In the genomic region with DNA sequence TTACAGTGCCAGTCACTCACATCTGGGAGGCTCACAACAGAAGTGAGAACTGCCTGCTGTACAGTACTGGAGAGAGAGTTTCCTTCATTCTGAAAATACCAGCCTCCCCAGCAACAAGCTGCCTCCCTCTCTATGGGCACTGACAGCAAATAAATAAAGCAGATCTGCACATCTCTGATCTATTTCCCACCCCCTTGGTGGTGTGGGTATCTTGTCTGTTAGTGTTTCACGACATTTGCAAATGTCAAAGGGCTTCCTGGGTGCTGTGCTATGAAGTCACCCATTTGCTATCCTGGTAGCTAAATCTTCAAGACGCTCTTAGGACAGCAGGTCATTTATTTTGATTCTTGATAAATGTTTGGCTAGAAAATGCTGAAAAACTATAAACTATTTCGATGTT, we compare ENCODE assay signal across 23 mouse cellular contexts. TPM values are rescaled to one million over a fixed set of nuclear protein-coding genes. Genes with fewer than 3 reads are reported as not detected.
"Had no signal": no experiment of that assay in that cellular context is flagged by ENCODE, and none has a peak within 500 bp of the region (broad histone marks: within the 10 kb centered on the region; RNA-seq: fewer than 3 reads in every experiment).

No protein-coding gene starts in this region.

- H3K4me2 ChIP-seq: limb, embryonic 13.5 days; liver, embryonic 11.5 days; liver, embryonic 15.5 days; lung, embryonic 14.5 days; midbrain, embryonic 12.5 days; neural tube, embryonic 15.5 days had no signal

- ATAC-seq: intestine, embryonic 16.5 days had no signal

- DNase-seq: kidney, adult 2 months; kidney, postnatal 25 days; lung, embryonic 14.5 days; lung, postnatal 14 days; right cerebral cortex, adult 18-20 months; right cerebral cortex, postnatal 25 days; thymus, postnatal 25 days had no signal

- H3K4me1 ChIP-seq: megakaryocyte, embryonic 14.5 days; midbrain, embryonic 12.5 days had no signal

- H3K36me3 ChIP-seq: limb, embryonic 13.5 days; liver, embryonic 15.5 days; midbrain, embryonic 12.5 days; neural tube, embryonic 15.5 days had no signal

- H3K27ac ChIP-seq: limb, embryonic 13.5 days; liver, embryonic 15.5 days; macrophage; midbrain, embryonic 12.5 days; neural tube, embryonic 15.5 days had no signal

- H3K9ac ChIP-seq: limb, embryonic 13.5 days; liver, embryonic 15.5 days; lung, embryonic 14.5 days; midbrain, embryonic 12.5 days; neural tube, embryonic 15.5 days had no signal

- H3K27me3 ChIP-seq: limb, embryonic 13.5 days; midbrain, embryonic 12.5 days; neural tube, embryonic 15.5 days had no signal

- H3K9me3 ChIP-seq: limb, embryonic 13.5 days; liver, embryonic 15.5 days; megakaryocyte, embryonic 14.5 days; midbrain, embryonic 12.5 days; neural tube, embryonic 15.5 days had no signal

- H3K4me3 ChIP-seq: limb, embryonic 13.5 days; liver, embryonic 15.5 days; megakaryocyte, embryonic 14.5 days; midbrain, embryonic 12.5 days; neural tube, embryonic 15.5 days had no signal

RNA-seq across cellular contexts. Expression of gene Gm37419, which starts 8.9 kb away (rescaled TPM):
- total RNA-seq: layer of hippocampus, postnatal 25 days; left cerebral cortex, adult 8-10 months; left cerebral cortex, postnatal 36 days; midbrain, postnatal 0 days had no signal
- polyA plus RNA-seq: intestine, embryonic 16.5 days; kidney, adult 2 months; kidney, embryonic 16.5 days; limb, embryonic 13.5 days; liver, embryonic 11.5 days; liver, embryonic 15.5 days; lung, embryonic 14.5 days; macrophage; midbrain, embryonic 12.5 days; midbrain, postnatal 0 days; neural tube, embryonic 11.5 days; neural tube, embryonic 15.5 days; small intestine, adult 2 months; stomach, embryonic 16.5 days had no signal
